Mouse (Mus musculus) liver, embryonic 14.5 days (tissue): Measurements from ENCODE around the gene Nrap.

ENCODE experiments used
- CTCF ChIP-seq: IDR thresholded peaks from 2 replicates; pipeline ENCODE4 v1.5.1; 2016; ENCODE audit warnings: antibody characterized with exemption, low read depth, control low read depth
- EP300 ChIP-seq: IDR thresholded peaks from 2 replicates; pipeline ENCODE4 v1.6.1; 2016; ENCODE audit warnings: antibody characterized with exemption, low read depth

- no peak for TF ChIP-seq CTCF
- TF ChIP-seq EP300 = no peak
These were observed 111.9 kb downstream of the Nrap start for GRCm38 (mm10) chr19:56277951-56278350.
